Mouse (Mus musculus) c-Kit-negative CD71-positive TER-119-positive erythroid progenitor cells, embryonic 14.5 days (primary cell): ENCODE measurements around the gene Rpp14.
"Not testable (repeated sequence)": the region's sequence is repeated elsewhere in the genome, so short reads cannot be mapped to it uniquely, and the experiment has no call there.

ENCODE experiments used
- DNase-seq: peaks from one replicate; pipeline ENCODE4 v3.0.0-alpha.2; 2013; ENCODE audit warnings: low read depth, low spot score

The Rpp14 gene

GRCm38 (mm10) chr14:8114306-8114705 is 34.1 kb downstream of the Rpp14 start:
- no peak for DNase-seq

DNA sequence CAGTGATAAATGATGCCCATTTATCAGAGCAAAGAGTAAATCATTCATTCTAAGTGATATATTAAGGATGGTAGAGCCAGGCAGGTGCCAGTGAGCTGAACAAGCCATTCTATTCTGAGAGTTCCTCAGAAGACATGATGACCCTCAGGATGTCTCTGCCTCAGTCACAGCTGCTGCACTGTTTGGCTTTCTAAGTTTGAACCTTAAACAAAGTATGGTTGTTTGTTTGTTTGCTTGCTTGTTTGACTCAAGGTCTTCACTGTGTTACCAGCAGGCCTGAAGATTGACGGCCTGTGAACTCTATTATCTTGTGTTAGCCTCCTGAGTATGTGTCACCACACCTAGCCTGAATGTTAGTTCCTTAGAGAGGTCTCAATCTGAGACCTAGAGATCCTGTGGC is 34.6 kb downstream of the Rpp14 start:
- DNase-seq: no peak

DNA sequence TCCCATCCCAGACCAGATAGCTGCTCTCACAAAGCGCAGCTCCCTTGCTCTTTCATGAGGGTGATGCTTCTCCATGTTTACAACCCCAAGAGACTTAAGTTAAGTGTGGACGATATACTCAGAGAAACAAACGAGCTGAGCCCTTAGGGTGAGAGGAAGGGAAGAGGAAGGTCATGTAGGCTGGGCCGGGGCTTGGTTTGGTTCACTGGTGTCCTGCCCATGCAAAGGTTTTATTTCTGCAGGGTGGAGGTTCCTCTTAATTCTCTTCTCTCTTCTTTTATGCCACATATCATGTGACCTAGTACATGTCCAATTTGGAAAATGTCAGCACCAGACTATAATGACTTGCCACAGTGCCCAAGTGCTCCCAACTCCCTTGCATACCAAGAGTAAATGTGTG is 35.6 kb downstream of the Rpp14 start:
- DNase-seq: no peak

DNA sequence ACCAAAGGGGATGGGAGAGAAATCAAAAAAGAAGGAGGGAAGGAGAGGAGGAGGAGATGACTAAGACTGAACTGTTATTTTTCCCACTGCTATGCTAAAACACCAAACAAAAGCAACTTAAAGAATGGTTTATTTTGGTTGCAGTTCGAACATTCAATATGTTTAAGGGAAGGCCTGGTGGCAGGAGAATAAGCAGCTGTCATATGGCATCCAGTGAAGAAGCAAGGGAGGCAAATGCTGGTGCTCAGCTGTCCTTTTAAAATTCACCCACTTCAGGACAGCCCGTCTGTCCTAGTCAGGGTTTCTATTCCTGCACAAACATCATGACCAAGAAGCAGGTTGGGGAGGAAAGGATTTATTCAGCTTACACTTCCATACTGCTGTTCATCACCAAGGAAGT is 37.2 kb downstream of the Rpp14 start:
- no peak for DNase-seq

DNA sequence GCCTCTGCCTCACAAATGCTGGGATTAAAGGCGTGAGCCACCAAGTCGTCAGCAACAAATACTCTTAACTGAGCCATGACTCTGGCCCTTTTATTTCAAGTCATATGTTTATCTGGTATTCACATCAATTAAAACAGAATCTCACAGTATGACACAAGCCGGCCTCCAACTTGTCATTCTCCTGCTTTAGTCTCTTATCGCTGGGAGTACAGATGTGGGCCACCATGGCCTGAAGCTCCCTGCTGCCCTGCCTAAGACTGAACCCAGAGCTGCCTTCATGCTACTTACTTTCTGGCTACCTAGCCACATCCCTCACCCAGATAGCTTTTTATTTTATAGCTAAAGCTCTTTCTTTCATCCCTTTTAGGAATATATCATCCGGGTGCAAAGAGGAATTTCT is 39.3 kb downstream of the Rpp14 start:
- no peak for DNase-seq

GRCm38 (mm10) chr14:8119904-8120303 is 39.7 kb downstream of the Rpp14 start:
- no peak for DNase-seq

DNA sequence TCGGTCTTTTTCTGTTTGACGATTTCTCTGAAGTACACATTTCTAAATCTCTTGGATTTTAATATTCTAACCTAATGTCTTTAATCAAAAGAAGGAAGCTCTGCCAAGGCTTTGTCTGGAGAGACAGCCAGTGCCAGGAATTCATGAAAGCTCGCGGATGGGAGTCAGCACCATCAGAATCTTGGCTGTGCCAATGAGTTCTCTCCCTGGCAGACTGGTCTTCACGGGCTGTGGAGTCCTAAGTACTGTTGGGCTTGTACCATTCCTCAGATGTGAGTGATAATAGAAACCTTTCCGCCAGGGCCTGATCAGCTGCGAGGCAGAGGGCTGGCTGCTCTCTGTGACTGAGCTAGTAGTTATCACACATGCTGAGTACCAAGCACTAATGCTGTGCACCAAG is 43.0 kb downstream of the Rpp14 start:
- DNase-seq: no peak

DNA sequence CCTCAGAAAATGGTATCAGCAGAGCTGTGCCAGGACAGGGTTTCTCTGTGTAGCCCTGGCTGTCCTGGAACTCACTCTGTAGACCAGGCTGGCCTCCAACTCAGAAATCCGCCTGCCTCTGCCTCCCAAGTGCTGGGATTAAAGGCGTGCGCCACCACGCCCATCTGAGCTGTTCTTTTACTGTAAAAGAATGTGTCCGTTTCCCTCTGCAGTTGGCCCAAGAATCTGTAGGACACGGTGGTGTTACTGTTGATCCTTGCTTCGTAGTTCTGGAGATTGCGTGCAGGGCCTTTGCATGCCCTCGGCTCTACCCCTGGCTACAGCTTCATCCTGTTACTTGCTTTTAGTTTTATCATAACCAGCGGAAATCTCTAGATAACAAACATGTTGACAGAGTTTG is 43.4 kb downstream of the Rpp14 start:
- DNase-seq: not testable (repeated sequence)

- no peak for DNase-seq
Measured at GRCm38 (mm10) chr14:8124046-8124881, 44.1 kb downstream of the Rpp14 start.

DNA sequence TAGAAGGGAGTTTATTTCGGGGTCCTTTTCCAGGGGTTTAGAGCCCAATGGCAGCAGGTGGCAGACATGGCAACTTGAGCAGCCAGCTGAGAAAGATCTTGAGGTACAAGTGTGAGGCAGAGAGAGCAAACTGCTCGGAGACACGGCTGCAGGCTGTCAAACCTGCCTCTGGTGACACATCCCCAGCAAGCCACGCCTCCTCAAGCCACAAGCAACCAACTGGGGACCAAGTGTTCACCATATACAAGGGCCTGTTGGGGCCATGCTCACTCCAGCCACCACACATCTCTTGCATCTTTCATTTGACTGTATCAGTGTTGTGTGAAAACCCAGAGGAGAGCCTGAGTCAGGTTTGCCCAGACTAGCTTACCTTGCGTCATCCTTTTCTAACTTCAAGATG is 47.8 kb downstream of the Rpp14 start:
- no peak for DNase-seq

DNA sequence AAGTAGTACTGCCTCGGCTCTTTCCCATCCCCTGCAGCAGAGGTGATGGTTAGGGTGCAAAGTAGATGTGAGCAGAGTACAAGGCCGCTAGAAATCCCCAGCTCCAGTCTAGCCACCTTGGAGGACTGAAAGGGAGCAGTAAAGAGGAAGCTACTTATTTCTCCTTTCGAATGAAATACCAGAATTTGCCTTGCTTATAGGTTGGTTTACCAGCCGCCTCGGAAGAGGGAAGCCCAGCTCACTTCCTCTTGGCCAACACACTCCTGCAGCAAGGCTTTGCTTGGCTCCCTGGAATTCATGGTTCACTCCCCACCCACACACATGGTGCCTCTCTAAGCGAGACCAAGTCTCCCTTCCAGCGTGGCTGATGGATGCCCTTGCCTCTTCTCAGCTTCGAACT is 52.6 kb downstream of the Rpp14 start:
- no peak for DNase-seq

- no peak for DNase-seq
Measured at GRCm38 (mm10) chr14:8134234-8134633, 54.1 kb downstream of the Rpp14 start.

GRCm38 (mm10) chr14:8135130-8135529 is 55.0 kb downstream of the Rpp14 start:
- no peak for DNase-seq

DNA sequence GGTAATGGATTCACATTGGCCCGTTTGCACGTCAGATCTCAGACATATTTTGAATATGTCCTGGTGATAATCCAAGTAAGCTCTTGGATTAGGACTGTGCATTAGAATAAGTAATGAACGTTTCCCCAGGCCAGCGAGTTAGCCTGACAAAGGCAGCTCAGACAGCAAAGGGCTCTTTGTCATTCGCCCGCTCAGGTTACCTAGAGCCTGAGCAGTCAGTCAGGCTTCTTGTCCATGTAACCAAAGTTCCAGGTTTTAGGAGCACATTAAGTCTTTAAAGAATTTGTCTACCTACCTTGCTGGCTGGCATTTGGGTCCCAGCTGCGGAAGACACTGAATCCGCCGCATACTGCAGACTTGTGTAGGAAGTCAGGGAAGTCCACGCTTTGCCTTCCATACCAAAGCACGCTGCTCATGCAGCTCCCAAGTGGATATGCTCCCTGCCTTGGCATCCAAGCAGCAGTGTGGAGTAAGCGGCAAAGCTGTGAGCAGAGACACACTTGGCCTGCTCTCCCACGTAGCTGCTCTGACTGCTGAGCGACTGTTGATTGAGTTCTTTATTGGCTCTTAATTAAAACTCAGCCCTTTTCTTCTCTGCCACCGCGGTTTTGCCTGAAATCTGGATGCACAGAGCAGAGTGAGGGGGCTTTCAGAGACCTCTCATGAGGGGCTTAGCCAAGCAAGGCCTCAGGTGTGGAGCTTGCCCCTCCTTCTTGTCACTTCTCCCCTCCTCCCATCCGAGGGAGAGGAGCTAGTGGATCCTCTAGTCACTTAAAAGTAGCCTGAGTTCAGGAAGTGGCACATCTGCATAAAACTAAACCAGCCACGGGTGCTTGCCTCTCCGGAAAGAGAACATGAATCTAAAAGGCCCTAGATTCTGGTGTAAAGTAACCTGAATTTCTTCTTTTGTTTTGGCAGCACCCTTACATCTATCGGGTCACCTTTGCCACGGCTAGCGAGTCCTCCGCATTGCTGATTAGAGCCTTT is 59.9 kb downstream of the Rpp14 start:
- no peak for DNase-seq

- DNase-seq: no peak
Measured at GRCm38 (mm10) chr14:8141131-8141530, 61.0 kb downstream of the Rpp14 start.
